ENCODE assay signal across 23 mouse cellular contexts in the genomic region with DNA sequence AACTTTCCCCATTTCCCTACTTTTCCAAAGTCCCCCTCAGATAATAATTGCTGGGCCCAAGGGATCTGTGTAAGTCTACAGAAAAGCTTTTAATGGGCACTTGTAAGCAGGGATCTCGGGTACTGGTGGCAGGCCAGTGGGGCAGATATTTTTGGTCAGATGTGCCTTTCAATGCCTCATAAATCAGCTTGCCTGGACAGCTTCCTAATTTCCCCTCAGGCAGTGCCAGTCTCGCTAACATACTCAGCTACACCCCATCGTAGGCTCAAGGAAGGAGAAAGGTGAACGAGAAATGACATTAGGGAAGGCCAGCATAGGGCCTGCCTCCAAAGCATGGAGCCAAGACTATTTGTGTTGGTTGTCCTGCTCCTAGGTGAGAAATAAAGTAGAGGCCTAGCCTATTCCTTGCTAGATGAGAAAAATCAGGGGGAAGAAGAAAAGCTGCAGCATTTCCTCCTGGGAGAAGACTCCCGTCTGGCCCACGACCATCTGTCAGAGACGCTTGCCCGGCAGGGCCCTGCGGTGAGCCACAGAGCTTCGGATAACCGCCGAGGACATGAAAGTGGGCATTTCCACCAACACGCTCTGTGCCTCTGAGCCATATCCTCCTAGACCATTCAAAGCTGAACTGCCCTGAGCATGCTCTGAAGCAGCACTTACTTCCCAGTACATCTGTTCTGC.
DNase-seq lines count a peak whose midpoint lies in the region; ATAC-seq and TF ChIP-seq lines count a peak whose summit lies in the region.
"Had no signal": no experiment of that assay in that cellular context is flagged by ENCODE, and none has a peak within 500 bp of the region (broad histone marks: within the 10 kb centered on the region; RNA-seq: fewer than 3 reads in every experiment).

No protein-coding gene starts in this region.

- ATAC-seq in frontal cortex, adult (ENCODE audit: low TSS enrichment), result peak; percentile 68
- no peak for ATAC-seq in monocyte, adult 5-6 weeks (replicated peaks; ENCODE audit: insufficient number of reproducible peaks, low FRiP score, low TSS enrichment, poor library complexity, severe bottlenecking)
- ATAC-seq: activated CD4-positive, CD25-positive, alpha-beta regulatory T cell, adult 4 months; forebrain, embryonic 15.5 days; liver, embryonic 12.5 days had no signal

- H3K4me1 ChIP-seq in cerebellum, adult 2 months (ENCODE audit: control insufficient read depth, insufficient read depth, low read length), result peaks cover 26% of the 10 kb centered on the region
- H3K4me1 ChIP-seq: limb, embryonic 12.5 days had no signal

- TF ChIP-seq CTCF in cerebellum, adult 2 months (IDR thresholded peaks at IDR 0.05; ENCODE audit: borderline replicate concordance, insufficient read depth, low read depth, low read length), result no peak

- H3K27ac ChIP-seq in cerebellum, adult 2 months (ENCODE audit: insufficient read depth, low read length), result peak overlapping the region; percentile 84
- H3K27ac ChIP-seq: forebrain, embryonic 15.5 days; heart, adult 2 months; limb, embryonic 12.5 days; liver, embryonic 12.5 days; midbrain, embryonic 12.5 days; neural tube, embryonic 12.5 days had no signal

- no peak for TF ChIP-seq POLR2A in cerebellum, adult 2 months (IDR thresholded peaks at IDR 0.05; ENCODE audit: borderline replicate concordance, insufficient read depth, low read length)

- no peak for DNase-seq in frontal cortex, postnatal 10 days (ENCODE audit: low spot score in 2 of 2)
- peak; percentile 7 for DNase-seq in 3T3-L1 (ENCODE audit: low read depth, low spot score)
- peak; percentile 77 to 83 for DNase-seq in cerebellum, adult 2 months
- peak; percentile 67 for DNase-seq in cerebellum, postnatal 36 days
- no peak for DNase-seq in right cerebral cortex, adult 2 months (ENCODE audit: low spot score in 2 of 2)
- no peak for DNase-seq in spleen, postnatal 4 days (ENCODE audit: low spot score in 2 of 2)
- DNase-seq: adrenal gland, postnatal 14 days; heart, adult 2 months; heart, postnatal 36 days; kidney, adult 18-20 months; kidney, postnatal 25 days; lung, adult 2 months; lung, postnatal 4 days; spleen, adult 18-20 months; thymus, postnatal 36 days had no signal

- 9% methylated on average over 13 of the region's 13 CpGs for WGBS in cerebellum, adult 2 months

- H3K27me3 ChIP-seq in cerebellum, adult 2 months (ENCODE audit: control insufficient read depth, insufficient read depth, low read length), result no peaks in the 10 kb centered on the region
- H3K27me3 ChIP-seq: forebrain, embryonic 15.5 days; limb, embryonic 12.5 days; liver, embryonic 12.5 days; midbrain, embryonic 12.5 days; neural tube, embryonic 12.5 days had no signal

- no peak overlapping the region for H3K4me3 ChIP-seq in cerebellum, adult 2 months (replicated peaks; ENCODE audit: insufficient read depth, low read depth, low read length)
- H3K4me3 ChIP-seq: forebrain, embryonic 15.5 days; heart, adult 2 months; limb, embryonic 12.5 days; liver, embryonic 12.5 days; midbrain, embryonic 12.5 days; neural tube, embryonic 12.5 days had no signal

Comparison
In these comparisons a context has a peak if more than half of its experiments do, and no peak if none do; other contexts are left out.
1. DNase-seq: peak in 3T3-L1 (single experiment), cerebellum, adult 2 months (2 of 2) and cerebellum, postnatal 36 days (2 of 2); none in frontal cortex, postnatal 10 days (0 of 2), right cerebral cortex, adult 2 months (0 of 2) and spleen, postnatal 4 days (0 of 2).